Mouse (Mus musculus): Measurements from ENCODE around the gene Tnxb. TPM values are rescaled to one million over a fixed set of nuclear protein-coding genes. Genes with fewer than 3 reads are reported as not detected.

Tnxb gene
- total RNA-seq, 2 experiments from 2014 or later, result 1.5 to 2.4 TPM

DNA sequence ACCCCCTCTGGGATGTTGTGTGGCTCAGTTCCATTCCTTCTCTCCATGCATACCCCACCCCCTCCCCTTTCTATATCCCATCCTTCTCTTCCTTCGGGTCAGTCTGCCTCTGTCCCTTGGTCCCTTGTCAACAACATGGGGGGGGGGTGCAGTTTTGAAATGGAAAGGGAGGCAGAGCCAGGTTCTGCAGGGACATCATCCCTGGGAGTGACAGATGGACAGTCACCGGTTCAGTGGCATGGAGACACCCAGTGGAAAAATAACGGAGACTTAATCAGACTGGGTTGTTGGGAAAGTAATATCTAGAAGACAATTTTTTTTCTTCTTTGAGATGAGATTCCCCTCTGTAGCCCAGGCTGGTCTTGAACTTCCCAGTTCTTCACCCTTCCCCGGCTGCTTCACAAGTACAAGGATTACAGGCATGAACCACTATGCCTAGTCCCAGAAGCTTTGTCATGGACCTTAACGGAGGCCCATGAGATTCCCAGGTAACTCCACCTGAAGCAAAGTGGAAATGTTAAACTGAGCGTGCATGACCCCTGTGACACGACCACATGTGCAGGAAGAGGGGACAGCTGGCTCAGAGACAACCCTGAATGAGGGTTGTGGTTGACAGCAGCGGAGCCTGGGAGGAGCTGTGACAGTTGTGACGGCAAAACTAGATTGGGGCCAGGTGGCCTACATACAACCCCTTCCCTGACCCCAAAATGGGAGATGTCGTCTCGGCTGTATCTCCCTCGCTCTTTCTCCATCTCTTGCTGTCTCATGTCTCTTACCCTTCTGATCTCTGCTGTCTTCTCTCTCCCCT, 40.3 kb upstream of the Tnxb start:
- intact Hi-C loops (cut with DNase I), result loop anchor here (10.0 kb wide), 1 partner anchor 615 kb away; the partner anchor contains the start of gene Ddx39b
- H3K27ac ChIP-seq, result peak overlapping the region; percentile 97
- no peak for DNase-seq (ENCODE audit: extremely low spot score in 1 of 2, low spot score in 2 of 2)
- no peak for TF ChIP-seq CTCF (IDR thresholded peaks at IDR 0.05)
- peak overlapping the region; percentile 68 for H3K4me3 ChIP-seq

DNA sequence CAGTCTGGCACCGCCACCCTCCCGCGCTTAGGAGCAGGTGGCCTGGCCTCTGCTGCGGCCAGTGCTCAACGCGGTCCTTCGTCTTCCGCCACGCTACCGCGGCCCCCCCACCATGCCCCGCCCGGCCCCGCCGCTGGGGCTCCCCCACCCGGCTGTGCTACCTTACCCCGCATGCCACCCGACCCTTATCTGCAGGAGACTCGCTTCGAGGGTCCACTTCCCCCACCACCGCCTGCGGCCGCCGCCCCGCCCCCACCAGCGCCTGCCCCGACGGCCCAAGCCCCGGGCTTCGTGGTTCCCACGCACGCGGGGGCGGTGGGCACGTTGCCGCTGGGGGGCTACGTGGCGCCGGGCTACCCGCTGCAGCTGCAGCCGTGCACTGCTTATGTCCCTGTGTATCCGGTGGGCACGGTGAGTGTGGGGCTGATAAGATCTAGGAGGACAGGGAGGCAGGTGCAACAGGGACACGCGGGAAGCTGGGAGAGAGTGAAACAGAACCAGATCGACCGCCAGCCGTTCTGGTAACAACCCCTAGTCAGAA, 39.5 kb upstream of the Tnxb start:
- intact Hi-C loops (cut with DNase I), result no loop called here
- DNase-seq (ENCODE audit: extremely low spot score in 1 of 2, low spot score in 2 of 2), result peak in 1 of 2 experiments; percentile 65
- Histone ChIP-seq H3K4me3 (peak overlapping the region; percentile 68), H3K27ac (peak overlapping the region; percentile 97)
- no peak for TF ChIP-seq CTCF (IDR thresholded peaks at IDR 0.05)

DNA sequence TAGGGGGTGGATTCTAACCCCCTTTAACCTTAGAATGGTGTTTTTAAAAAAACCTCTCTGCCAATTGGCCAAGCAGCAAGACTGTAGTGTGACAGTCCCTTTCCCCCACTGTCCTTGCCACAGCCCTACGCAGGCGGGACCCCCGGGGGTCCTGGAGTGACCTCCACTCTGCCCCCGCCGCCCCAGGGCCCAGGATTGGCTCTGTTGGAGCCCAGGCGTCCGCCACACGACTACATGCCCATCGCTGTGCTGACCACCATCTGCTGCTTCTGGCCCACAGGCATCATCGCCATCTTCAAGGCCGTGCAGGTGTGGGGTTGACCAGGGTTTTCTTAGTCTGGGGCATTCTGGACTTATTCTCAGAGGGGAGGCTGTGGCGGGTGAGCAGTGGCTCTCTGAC, 38.7 kb upstream of the Tnxb start:
- no peak for DNase-seq (ENCODE audit: extremely low spot score in 1 of 2, low spot score in 2 of 2)
- intact Hi-C loops (cut with DNase I), result no loop called here
- H3K4me3 ChIP-seq, result peak overlapping the region; percentile 68
- TF ChIP-seq CTCF (IDR thresholded peaks at IDR 0.05), result no peak
- peak overlapping the region; percentile 97 for H3K27ac ChIP-seq

DNA sequence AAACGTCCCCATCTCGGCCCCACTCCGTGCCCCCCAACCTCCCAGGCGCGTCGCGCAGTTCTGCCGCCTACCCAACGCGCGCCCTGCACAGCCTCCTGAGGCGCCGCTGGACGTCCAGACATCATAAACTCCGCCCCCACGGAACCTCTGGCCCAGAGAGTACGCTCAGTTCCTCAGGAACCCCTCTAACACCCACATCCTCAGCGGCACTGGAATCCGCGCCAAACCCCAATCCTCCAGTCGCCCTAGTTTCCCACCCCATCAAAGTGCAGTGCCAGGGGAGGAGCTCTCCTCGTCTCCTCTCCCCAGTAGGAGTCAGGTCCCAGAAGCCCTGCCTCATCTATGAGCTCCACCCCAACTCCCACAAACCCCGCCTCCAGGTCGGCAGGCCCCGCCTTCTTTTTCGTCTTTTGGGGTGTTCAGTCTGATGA, 38.1 kb upstream of the Tnxb start:
- intact Hi-C loops (cut with DNase I), result no loop called here
- Histone ChIP-seq H3K4me3 (peak overlapping the region; percentile 68), H3K27ac (peak overlapping the region; percentile 97)
- DNase-seq (ENCODE audit: extremely low spot score in 1 of 2, low spot score in 2 of 2), result peak; percentile 83 to 84
- no peak for TF ChIP-seq CTCF (IDR thresholded peaks at IDR 0.05)

DNA sequence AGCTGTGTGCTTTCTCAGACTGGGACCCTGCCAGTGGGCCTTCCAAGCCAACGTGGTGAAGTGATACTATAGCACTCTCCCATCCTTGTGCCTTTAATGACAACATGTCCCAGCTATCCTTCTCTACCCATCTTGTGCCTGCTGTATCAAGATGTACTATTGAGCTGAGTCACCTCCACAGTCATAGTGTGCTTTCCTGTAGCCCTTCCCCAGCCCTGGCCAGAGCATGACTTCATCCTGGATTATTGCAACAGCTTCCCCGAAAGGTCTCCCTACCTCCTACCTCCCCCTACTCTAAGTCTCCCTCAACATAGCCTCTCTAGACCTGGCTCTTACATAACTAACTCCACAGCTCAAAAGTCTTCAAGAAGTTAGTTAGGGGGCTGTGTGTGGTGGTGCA, 34.7 kb upstream of the Tnxb start:
- H3K27ac ChIP-seq, result no peak overlapping the region
- no peak overlapping the region for H3K4me3 ChIP-seq
- TF ChIP-seq CTCF (IDR thresholded peaks at IDR 0.05), result no peak
- intact Hi-C loops (cut with DNase I), result no loop called here
- no peak for DNase-seq (ENCODE audit: extremely low spot score in 1 of 2, low spot score in 2 of 2)

DNA sequence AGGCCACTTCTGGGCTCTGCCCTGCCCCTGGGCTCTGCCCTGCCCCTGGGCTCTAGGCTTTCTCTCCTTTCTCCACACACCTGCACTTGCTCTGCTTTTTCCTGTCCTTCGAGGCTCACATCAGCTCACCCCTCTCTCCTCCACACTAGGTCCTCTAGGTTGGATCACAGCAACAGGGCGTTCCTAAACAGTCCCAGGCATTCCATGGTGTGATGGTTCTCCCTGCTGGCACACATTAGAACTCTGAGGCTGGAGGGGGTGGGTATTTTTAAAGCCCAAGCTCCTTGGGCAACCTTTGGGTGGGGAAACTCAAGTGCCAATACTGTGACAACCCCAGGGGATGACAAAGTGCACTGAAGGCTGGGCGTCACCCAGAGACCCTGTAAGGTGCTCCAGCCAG, 32.9 kb upstream of the Tnxb start:
- no peak for TF ChIP-seq CTCF (IDR thresholded peaks at IDR 0.05)
- no peak for DNase-seq (ENCODE audit: extremely low spot score in 1 of 2, low spot score in 2 of 2)
- Histone ChIP-seq H3K4me3 (no peak overlapping the region), H3K27ac (no peak overlapping the region)
- intact Hi-C loops (cut with DNase I), result no loop called here

DNA sequence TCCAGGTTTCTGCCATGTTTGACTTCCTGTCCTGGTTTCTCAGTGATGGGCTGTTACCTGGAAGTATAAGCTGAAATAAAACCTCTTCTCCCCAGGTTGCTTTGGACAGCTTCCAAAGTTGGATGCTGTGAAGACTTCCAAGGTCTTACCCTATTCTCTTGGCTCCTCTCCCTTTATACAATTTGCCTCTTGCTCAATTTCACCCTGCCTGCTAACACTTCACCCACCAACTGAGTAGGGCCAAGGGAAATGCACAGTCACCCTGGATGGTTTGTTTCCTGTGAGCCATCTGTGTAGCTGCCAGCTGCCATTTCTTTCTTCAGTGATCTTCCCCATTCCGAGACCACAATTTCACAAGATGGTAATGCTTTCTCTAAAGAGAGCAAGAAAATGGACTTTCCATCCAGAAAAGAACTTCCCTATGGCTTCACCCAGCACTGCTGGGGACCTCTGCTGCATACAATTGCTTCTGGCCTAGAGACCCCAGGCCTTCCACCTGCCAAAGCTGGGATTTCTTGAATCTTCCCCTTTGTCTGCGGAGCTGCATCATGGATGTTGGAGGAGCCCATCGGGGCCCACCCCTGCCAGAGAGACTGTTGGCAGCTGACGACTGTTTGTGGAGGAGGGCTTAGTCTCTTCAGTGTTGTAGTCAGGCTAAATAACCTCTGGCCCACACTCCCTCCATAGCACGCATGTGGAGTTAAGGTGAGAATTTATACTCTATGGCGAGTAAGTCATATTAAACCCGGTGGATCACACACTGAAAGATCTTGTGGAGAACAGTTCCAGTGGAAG, 30.7 kb upstream of the Tnxb start:
- DNase-seq (ENCODE audit: extremely low spot score in 1 of 2, low spot score in 2 of 2), result no peak
- intact Hi-C loops (cut with DNase I), result no loop called here
- no peak overlapping the region for H3K4me3 ChIP-seq
- no peak for TF ChIP-seq CTCF (IDR thresholded peaks at IDR 0.05)
- H3K27ac ChIP-seq, result peak overlapping the region; percentile 38; the same call in 1 of the 2 replicates

DNA sequence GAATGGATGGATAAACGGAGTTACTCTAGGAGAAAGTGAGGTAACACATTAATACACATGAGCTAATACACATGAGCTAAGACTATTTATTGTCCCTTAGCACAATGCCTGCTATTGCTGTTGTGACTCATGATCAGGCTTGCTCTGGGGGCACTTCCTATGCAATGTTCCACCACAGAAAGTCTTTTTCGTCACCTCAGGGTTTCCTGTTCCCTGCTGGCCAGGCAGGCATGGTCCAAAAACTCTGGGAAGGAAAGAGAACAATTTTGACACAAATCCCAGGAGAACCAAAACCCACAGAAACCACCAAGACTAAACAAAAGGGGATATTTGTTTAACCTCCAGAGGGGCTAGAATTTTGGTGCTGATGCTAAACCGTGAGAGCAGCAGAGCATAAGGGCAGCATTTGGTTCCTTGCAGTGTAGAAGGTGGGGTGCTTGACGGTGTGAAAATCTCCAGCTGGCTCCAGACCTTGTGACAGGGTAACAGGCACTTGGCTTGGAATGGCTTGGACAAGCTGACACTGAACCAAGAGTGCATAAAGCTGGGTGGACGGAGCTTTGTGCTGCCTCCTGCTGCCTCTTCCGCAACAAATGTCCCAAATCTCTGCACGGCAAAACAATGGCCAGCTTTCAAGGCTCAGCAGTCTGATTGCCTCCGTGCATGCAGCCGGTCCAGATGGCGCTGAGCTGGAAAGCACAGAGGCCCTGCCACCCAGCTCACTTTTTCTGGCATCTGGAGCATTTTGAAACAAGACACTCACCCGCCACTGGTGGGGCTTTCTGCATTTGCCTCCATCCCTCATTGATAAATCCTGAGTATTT, 29.3 kb upstream of the Tnxb start:
- no peak for DNase-seq (ENCODE audit: extremely low spot score in 1 of 2, low spot score in 2 of 2)
- no peak overlapping the region for H3K4me3 ChIP-seq
- intact Hi-C loops (cut with DNase I), result no loop called here
- H3K27ac ChIP-seq, result peak overlapping the region; percentile 69
- TF ChIP-seq CTCF (IDR thresholded peaks at IDR 0.05), result peak; percentile 3; the same call in 1 of the 2 replicates

DNA sequence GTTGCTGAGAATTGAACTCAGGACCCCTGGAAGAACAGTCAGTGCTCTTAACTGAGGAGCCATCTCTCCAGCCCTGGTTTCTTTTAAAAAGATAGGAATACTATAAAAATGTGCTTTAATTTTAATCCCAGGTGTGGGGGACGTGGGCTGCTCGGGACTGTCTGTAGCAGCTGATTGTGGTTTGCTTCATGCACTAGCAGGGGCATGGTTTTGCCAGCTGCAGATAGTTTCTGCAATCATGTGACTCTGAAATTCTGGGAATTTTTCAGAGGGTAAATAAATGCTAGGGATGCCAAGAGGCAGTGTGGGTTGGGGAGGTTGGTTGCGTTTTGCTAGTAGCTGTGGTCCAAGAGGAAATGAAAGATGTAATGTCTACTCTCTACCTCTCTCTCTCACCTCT, 28.4 kb upstream of the Tnxb start:
- Histone ChIP-seq H3K4me3 (no peak overlapping the region), H3K27ac (0 out of 2 replicates have a peak overlapping the region, but pooled peaks have one; percentile 69)
- DNase-seq (ENCODE audit: extremely low spot score in 1 of 2, low spot score in 2 of 2), result no peak
- no peak for TF ChIP-seq CTCF (IDR thresholded peaks at IDR 0.05)
- intact Hi-C loops (cut with DNase I), result no loop called here

DNA sequence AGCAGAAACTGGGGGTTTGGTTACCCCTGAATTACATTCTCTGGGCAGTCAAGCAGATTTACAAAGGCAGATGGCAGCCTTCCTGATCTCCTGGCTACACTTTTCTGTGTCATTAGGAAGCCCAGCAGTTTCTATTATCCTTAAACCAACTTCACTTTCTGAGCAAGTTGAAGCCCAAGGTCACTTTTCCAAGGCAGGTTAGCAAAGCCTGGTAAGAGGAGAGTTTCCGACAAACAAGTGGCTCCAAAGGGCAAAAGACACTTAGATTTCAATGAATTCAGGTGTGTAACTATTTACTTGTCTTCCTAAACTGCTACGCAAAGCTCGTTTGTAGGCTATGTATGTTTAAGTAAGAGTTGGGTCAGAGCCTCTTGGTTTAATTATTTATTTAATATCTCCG, 27.0 kb upstream of the Tnxb start:
- TF ChIP-seq CTCF (IDR thresholded peaks at IDR 0.05), result no peak
- Histone ChIP-seq H3K27ac (no peak overlapping the region), H3K4me3 (no peak overlapping the region)
- intact Hi-C loops (cut with DNase I), result no loop called here
- no peak for DNase-seq (ENCODE audit: extremely low spot score in 1 of 2, low spot score in 2 of 2)

DNA sequence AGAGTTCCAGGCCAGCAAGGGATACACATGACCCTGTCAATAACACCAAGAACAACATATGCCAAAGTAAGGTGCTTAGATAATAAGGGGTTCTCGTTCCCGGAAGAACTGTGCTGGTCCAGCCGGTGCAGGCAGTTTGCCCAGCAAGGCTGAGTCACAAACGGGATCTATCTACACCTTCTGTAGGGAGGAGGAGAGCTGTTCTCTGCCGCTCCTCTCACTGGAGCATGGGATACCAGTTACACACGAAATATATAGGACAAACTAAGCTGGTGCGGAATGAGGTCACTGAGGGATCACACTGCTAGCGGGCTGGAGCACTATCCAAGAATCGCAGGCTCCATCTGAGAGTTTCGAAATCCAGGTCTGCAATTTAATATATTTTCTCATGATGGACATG, 26.4 kb upstream of the Tnxb start:
- H3K27ac ChIP-seq, result peak overlapping the region; percentile 60
- intact Hi-C loops (cut with DNase I), result loop anchor here (1.0 kb wide), 1 partner anchor 17 kb away; no protein-coding TSS in a partner anchor
- DNase-seq (ENCODE audit: extremely low spot score in 1 of 2, low spot score in 2 of 2), result no peak
- no peak for TF ChIP-seq CTCF (IDR thresholded peaks at IDR 0.05)
- H3K4me3 ChIP-seq, result no peak overlapping the region
